Mouse (Mus musculus): ENCODE data around the gene Spata25.

GRCm38 (mm10) chr2:164815348-164815747 is 13.0 kb downstream of the Spata25 start:
- TF ChIP-seq CTCF (IDR thresholded peaks at IDR 0.05; ENCODE audit: control insufficient read depth, insufficient read depth, low read length) (no peak), POLR2A (IDR thresholded peaks at IDR 0.05; ENCODE audit: borderline replicate concordance, control insufficient read depth, low read depth, low read length) (no peak)

Measured in bone marrow, adult 2 months (tissue).